Mouse (Mus musculus): ENCODE data around the gene Trappc2. TPM values are rescaled to one million over a fixed set of nuclear protein-coding genes. Genes with fewer than 3 reads are reported as not detected.

The Trappc2 gene
- 10 to 100 TPM; 16.5 to 19.3 TPM for total RNA-seq (2021)
- long read RNA-seq, experiment 1, transcript Trappc2-203 (5 exons, 1,613 nt) = major isoform, 25 of 25 reads
- long read RNA-seq, experiment 1, partial matches to known transcripts = 0 of 25 reads
- long read RNA-seq, experiment 1, other reads (novel, unspliced or antisense) = 0 of 25 reads
- long read RNA-seq, experiment 2, transcript Trappc2-203 (5 exons, 1,613 nt) = major isoform, 28 of 32 reads
- long read RNA-seq, experiment 2, partial matches to known transcripts = 0 of 32 reads
- long read RNA-seq, experiment 2, other reads (novel, unspliced or antisense) = 4 of 32 reads

GRCm38 (mm10) chrX:166440036-166440615 is at the start of gene Trappc2:
Gene Trappc2, plus strand, starts transcription at chrX:166440574.
- peak; percentile 2 for DNase-seq (ENCODE audit: low spot score)

DNA sequence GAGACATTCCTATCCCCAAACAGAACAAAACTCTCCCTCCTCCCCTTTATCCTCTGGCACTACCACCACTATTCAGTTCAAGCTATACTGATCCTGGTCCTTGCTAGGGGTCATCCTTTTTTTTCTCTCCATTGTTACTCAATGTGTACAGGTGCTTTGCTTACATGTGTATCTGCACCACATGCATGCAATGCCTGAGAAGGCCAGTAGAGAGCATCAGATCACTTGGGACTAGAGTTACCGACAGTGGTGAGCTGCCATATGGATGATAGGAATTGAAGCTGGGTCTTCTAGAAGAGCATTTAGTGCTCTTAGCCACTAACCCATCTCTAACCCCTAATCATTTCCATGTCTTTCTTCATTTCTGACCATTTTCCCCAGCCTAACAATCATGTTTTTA is 46.6 kb upstream of the Trappc2 start:
- DNase-seq (ENCODE audit: low spot score) = no peak

GRCm38 (mm10) chrX:166407865-166408264 is 32.5 kb upstream of the Trappc2 start:
- DNase-seq (ENCODE audit: low spot score) = no peak

DNA sequence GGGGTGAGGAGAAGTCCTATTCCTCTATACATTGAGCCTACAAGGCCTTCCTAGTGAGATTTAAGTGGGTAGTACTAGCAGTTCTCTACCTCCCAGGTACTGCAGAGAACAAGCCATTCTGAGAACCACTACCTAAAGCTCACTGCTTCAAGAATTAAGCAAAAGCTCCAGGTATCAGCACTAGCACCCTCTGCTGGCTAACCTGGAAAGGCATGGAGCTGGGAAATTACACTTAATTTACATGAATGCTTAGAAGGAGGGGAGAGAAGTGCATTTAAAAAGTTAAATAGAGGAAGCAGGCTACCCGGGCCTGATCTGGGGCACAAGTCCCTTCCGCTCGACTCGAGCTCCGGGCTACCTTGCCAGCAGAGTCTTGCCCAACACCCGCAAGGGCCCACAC is 24.2 kb upstream of the Trappc2 start:
- DNase-seq (ENCODE audit: low spot score) = peak; percentile 3

GRCm38 (mm10) chrX:166434812-166435211 is 5.6 kb upstream of the Trappc2 start:
- no peak for DNase-seq (ENCODE audit: low spot score)

DNA sequence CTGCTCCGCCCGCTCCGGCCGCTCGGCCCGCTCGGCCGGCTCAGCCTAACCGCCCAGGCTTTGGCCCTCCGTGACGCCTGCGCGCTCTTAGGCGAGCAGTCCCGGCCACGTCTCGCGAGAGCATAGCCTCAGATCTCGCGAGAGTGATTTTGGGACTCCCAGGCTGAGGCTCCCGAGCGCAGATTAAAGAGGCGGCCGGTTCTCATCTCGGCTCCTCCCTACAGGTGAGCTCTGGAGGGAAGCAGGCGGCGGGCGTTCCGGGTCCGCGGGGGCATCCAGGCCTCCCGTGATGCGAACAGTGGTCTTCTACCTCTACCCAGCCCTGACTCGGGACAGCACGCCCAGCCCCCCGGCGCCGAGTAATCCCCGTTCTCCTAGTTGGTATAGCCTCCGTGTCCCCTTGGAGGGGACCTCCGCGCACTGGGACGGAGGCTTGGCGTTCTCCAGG is 266 bp downstream of the Trappc2 start, which contains the start of gene Ofd1:
Ofd1 (minus strand) TSS at position 89 of the 448 bp plus-strand sequence.
- DNase-seq (ENCODE audit: low spot score) = peak; percentile 90

DNA sequence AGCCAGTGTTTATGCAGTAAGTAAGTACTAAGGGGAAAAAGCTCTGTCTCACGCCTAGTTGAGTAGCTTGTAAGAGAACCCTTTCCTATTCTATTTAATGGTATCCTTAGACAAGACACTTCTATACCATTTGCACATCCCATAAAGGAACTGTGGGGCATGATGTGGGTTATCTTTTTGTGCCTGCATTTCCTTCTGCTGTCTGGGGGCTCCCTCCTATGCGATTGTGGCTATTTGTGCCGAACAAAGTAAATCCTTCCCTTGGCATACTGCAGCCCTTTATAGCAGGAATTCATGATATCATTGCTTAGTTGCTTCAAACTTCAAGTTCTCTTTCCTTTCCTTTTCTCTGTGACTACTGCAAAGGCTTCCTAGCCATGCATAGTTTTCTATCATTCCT is 4.2 kb downstream of the Trappc2 start:
- DNase-seq (ENCODE audit: low spot score) = no peak

GRCm38 (mm10) chrX:166453532-166453931 is 13.2 kb downstream of the Trappc2 start:
- DNase-seq (ENCODE audit: low spot score) = no peak

GRCm38 (mm10) chrX:166454331-166454730 is 14.0 kb downstream of the Trappc2 start:
- no peak for DNase-seq (ENCODE audit: low spot score)

- DNase-seq (ENCODE audit: low spot score) = no peak
These were observed 15.2 kb downstream of the Trappc2 start for GRCm38 (mm10) chrX:166455525-166455924.

DNA sequence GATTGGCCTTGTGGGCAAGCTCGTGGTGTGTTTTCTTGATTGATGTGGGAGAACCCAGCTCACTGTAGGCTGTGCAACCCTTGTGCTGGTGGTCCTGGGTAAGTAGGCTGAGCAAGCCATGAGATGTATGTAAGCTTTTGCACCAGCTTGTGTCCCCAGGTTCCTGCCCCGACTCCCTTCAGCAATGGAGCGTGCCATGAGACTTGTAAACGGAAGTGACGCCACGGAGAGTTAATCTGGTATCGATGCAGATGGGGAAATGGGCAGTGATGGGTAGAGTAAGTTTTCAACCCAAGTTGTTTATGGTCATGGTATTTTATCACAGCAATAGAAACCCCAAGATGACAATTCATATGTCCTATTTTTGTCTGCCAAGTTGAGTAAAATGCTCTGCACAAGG is 27.9 kb downstream of the Trappc2 start:
- DNase-seq (ENCODE audit: low spot score) = no peak

DNA sequence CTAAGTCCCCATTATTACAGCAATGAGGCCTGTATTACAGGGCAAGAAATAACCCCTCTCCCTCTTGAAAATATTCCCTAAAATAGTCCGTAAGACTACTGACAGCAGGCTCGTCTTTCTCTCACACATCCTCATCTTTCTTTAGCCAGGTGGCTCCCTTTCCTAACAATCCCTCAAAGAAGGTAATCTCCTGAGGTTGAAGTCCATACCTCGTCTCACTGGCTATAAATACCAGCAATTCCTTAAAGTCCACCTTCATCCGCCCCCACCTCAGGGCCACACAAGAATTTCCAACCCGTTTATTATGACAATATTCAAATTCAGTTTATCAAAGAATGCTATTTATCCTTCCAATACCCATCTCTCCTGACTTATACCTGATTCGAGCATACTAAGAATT is 32.2 kb downstream of the Trappc2 start:
- no peak for DNase-seq (ENCODE audit: low spot score)

- no peak for DNase-seq (ENCODE audit: low spot score)
These were observed 37.0 kb downstream of the Trappc2 start for GRCm38 (mm10) chrX:166477393-166477792.

GRCm38 (mm10) chrX:166478631-166479364 is 38.4 kb downstream of the Trappc2 start:
- DNase-seq (ENCODE audit: low spot score) = no peak

- peak; percentile 91 for DNase-seq (ENCODE audit: low spot score)
These were observed 39.1 kb downstream of the Trappc2 start, which contains the start of gene Rab9 for GRCm38 (mm10) chrX:166479365-166479983. Gene Rab9, minus strand, starts transcription at chrX:166479867.

DNA sequence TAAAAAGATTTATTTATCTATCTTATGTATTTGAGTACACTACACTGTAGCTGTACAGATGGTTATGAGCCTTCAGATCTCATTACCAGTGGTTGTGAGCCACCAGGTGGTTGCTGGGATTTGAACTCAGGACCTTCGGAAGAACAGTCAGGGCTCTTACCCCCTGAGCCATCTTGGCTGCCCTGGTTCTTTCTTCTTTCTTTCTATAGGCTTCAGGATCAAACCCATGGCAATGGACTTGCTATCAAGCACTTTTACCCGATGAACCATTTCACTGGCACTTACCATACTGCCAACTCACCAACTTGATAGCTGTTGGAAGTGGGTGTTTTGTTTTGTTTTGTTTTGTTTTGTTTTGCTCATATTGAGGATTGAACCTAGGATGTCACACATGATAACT is 54.7 kb downstream of the Trappc2 start:
- DNase-seq (ENCODE audit: low spot score) = no peak

GRCm38 (mm10) chrX:166497771-166498170 is 57.4 kb downstream of the Trappc2 start:
- DNase-seq (ENCODE audit: low spot score) = no peak

GRCm38 (mm10) chrX:166499496-166500190 is 59.3 kb downstream of the Trappc2 start:
- no peak for DNase-seq (ENCODE audit: low spot score)

All from gastrocnemius, adult 18-20 months (tissue).